Mouse (Mus musculus) layer of hippocampus, adult 11-12 months (tissue): ENCODE data around the gene Msmb.
"Not testable (repeated sequence)": the region's sequence is repeated elsewhere in the genome, so short reads cannot be mapped to it uniquely, and the experiment has no call there.

ENCODE experiments used
- DNase-seq: peaks from one replicate; pipeline ENCODE4 v3.0.0; 2022; ENCODE audit warnings: low spot score

The Msmb gene

DNA sequence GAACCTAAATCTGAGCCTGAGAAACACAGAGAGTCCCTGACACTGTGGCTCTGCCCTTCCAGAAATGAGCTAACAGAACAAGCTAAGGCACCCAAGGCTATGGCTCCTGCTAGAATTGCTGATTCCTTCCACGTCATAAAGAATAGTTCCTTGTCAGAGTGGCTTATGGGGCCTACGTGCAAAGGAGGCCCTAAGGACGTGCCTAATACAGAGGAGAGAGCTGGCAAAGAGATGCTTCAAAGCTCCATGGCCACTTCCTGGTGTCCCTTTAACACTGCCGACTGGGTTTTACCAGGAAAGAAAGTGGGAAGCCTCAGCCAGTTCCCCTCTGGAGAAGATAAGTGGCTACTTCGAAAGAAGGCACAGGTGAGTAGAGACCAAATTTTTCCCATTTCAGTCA, 34.8 kb downstream of the Msmb start:
- DNase-seq = not testable (repeated sequence)

DNA sequence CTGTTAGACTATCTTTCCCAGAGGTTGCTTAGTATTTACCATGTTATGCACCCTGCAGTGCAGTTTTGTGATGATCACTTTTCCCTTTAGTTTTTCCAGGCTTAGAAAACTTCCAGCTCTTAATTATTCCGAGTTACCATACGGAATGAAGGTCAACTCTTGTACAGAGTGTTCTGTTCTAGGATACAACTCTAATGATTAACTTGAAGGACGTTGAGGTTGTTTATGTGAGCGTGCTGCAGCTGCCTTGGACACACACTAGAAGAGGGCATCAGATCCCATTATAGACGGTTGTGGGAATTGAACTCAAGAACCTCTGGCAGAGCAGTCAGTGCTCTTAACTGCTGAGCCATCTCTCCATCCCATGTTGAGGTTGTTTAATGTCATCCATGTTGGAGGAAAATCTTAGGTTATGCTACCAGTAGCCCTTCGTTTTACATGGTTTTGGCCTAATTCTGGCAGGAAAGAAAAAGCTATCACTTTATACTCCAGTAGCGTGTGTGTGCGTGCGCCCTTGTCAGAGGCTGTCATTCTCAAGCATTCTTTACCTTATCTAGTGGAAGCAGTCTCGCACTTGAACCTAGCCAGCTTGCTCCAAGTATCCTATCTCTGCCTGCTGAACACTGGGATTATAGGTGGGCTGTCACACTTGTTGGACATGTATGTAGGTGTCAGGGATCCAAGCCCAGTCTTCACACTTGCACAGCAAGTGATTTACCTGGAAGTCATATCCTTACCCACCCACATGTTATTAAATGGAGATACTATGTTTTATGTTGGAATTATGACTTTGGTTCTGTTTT, 37.8 kb downstream of the Msmb start:
- no peak for DNase-seq

DNA sequence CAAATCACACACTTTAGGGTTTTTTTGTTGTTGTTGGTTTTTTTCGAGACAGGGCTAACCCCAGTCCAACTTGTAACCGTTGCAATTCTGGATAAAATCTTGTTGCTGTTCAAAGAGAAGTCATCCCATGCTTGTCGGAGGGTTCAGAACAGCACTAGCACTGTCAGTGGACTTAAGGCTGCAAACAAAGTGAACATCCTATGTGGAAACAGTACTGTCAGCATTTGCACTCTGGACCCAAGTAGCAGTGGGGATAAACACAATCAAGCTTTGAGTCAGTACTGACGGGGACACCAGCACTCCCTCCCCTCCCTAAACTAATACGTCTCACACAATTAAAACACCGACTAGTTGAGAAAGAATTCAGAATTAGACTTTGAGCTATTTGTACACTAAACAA, 39.0 kb downstream of the Msmb start:
- no peak for DNase-seq

DNA sequence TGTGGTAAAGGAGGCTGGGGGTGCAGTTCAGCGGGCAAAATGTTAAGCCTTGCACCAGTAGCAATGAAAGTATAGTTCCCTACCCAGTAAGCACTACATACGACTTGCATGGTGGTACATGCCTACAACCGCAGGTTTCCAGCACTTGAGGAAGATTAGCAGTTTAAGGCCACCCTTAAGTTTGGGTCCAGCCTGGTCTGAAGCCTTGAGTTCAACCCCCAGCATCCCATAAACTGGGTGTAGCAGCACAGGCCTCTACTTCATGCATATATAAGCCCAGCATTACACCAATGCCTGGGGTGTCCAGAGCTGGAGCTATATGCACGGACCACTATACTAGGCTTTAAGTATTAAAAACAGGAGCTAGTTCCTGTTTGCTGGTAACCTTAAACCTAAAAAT, 42.0 kb downstream of the Msmb start:
- no peak for DNase-seq

DNA sequence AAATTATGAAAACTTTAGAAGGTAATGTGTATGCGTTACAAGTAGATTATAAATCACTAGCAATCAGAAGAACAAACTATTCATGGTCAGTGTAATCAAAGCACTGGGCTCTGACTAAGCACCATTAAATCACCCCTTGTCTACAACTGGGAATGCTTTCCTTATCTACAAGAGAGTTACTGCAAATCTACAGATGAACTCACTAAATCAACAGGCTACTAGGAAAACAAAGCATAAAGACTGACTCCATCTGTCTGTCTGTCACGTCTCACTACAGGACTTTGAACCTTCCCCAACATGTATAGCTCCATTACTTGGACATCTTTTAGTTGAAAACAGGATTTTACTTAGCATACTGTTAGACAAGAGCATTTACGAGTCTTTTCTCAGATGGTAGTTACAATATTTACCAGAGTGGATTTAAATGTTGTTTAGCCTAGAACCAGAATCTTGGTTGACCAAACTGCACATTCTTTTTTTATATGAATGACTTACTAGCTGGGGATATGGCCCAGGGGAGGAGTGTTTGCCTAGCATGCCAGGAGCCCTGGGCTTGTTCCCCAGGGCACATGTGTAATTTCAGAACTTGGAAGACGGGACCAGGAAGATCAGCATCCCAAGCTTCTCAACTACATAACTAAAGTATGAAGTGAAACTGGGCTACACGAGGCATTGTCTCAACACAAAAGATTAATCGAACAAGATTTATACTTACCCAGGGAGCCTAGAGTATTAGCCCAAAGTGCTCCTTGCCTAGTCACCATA, 49.0 kb downstream of the Msmb start:
- no peak for DNase-seq

DNA sequence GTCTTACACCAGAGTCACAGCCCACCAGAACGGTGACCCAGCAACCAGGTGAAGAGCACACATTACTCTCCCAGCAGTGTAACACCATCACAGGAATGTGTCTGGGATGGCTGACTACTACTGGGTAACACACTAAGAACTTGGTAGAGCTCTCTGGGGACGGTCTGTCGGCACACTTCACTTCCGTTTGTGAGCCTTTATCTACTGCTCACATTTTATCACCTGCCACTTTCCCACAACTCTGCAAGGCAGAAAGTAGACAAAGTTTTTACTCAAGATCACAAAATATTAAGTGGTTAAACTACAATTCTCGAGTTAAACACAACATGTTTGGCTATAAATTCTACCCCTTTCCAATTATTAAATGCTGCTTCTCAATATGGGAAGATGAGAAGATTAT, 50.1 kb downstream of the Msmb start:
- DNase-seq = no peak

DNA sequence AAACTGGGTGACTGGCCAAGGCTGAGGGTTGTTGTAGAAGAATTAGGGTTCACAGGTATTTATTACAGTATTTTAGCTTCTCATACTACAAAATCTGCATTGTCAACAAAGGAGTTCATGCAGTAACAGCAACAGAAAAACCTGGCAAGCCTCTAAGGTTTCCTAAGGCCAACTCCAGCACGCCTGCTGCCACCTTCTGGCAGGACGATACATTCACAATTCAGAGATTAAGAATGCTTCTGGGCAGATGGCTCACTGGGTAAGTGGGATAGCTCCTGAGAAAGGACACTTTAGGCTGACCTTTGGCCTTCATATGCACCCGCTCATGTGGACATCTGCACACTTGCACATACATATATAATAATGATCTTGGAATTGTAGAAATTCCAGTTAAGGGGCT, 50.6 kb downstream of the Msmb start:
- peak; percentile 28 for DNase-seq

DNA sequence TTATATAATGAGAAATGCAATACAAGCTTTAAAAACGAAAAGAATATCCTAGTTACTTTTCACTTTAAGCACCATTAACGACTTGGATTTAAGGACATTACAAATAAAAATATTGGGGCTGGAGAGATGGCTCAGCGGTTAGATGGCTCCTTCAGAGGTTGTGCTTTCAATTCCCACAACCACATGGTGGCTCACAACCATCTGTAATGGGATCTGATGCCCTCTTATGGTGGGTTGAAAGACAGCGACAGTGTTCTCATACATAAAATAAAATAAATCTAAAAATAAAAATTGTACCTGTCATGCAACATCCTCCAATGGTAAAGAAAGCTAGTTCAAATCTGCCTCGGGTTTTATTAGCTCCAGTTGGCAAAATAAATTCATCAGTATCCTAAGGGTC, 51.7 kb downstream of the Msmb start:
- not testable (repeated sequence) for DNase-seq

DNA sequence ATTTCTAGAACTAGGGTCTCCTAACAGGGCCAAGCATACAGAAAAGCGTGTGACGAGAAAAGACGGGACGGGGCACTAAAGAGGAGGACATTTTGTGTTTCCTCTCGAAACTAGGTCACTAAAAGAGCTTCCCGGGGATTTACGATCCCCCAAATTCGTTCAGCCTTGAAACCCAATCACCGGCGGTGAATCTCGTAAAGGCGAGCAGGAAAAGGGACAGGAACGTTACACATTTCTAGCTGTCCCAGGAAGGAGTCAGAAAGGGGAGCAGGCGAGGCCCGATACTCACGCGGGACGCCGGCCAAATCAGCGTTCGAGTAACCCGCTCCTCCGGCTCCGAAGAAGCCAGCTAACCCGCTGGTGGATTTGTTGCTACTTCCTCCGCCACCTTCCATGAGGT, 59.5 kb downstream of the Msmb start:
- DNase-seq = no peak

DNA sequence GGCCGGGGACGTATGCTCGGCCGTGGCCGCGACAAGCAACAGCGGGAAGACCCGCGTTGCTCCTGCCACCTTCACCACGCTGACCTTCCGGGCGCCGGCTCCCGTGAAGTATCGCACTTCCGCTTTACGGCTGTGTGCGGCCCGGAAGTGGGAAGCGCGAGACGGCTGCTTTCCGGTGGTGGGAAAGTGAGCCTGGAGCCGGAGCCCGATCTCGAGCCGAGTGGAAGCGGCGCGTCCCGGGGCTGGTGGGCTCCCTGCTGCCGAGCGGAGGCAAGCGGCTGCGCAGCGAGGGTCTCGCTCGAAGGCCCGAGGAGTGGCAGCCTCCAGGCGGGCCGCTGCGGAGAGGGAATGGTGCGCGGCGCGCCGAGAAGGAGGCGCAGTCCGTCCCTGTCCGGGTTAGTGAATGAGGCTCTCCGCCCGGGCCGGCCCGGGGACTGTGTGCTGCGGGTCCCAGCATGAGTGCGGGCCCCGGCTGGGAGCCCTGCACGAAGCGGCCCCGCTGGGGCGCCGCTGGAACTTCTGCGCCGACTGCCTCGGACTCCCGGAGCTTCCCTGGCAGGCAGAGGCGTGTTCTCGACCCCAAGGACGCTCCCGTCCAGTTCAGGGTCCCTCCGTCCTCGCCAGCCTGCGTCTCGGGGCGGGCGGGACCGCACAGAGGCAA, 60.1 kb downstream of the Msmb start, which contains the start of the genes Timm23 and Parg:
Gene Timm23 (minus strand): TSS at position 108 of the 661 bp plus-strand sequence.
Gene Parg (plus strand): TSS at position 159 of the 661 bp plus-strand sequence.
- DNase-seq = peak; percentile 87
